Mouse (Mus musculus) hematopoietic stem cell, adult 5-6 weeks (primary cell): ENCODE measurements around the gene Brsk1. TPM values are rescaled to one million over a fixed set of nuclear protein-coding genes. Genes with fewer than 3 reads are reported as not detected.

Experiments used
- ATAC-seq, 2 experiments: fragments of 125-278 bp in 1 of 2; replicated peaks in 1 of 2; 2 replicates each; pipeline ENCODE4 v1.8.0; 2016 to 2017; ENCODE audit warnings: inconsistent platforms in 2 of 2, mild to moderate bottlenecking in 2 of 2, moderate number of reproducible peaks in 2 of 2, low read depth in 1 of 2, moderate TSS enrichment in 1 of 2; ENCODE audit not compliant: low FRiP score in 2 of 2, poor library complexity in 2 of 2, severe bottlenecking in 2 of 2, insufficient read depth in 1 of 2, low TSS enrichment in 1 of 2
- total RNA-seq: library from RNA; stranded (forward); fragments of 172-1452, 232-1000 nt; gene quantifications from 2 replicates; pipeline ENCODE4 v1.2.3, GENCODE M21; 2017

Brsk1 gene
- total RNA-seq, 1 experiment from 2014 or later = 0.20 TPM

DNA sequence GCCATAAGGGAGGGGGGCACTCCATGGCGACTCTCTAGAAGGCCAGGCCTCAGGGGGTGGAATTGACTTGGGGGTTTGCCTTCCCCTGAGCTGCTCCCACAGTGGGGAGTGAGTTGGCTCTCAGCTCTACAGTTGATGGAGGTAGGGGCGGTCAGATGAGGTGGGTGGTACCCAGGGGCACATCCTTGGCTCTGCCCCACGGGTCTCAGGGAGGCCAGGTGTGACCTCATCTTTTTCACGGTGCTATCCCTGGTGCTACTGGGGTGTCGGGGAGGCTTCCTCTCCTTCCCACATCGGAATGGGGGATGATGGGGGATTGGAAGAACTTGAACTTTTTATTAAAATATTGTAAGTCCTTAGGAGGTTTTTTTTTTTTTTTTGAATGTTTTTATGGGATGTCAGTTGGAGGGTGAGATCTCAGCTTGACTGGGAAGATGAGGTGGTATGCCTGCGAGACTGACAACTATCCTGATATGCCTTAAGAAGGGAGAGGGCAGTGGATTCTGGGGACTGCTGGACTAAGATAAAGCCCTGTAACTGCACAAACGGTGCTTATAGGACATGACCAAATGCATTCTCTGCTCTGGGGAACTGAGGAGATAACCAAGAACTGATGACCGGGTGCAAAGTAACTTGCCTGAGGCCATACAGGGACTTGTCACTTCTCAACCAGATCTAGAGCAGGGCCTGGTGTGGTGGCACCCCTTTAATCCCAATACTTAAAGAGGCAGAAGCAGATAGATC is 56.9 kb downstream of the Brsk1 start:
- ATAC-seq = no peak; a peak in 1 of 4 replicates

DNA sequence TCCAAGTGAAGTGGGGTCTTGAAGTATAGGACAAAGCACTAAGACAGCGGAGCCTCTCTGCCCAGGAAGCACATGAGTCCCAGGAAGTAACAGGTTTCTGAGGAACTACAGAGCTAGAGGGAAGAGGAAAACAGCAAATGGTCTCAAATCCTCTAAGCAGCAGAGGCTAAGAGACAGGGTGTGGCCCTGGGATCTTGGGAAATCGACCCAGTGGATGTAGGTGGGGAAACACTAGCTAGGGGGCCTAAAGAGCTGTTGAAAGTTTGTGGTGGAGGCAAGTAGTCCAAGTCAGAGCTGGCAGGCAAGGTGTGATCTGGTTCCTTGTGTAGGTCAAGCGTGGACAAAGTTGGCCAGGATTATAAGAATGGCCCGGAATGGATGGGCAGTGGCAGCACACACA is 57.9 kb downstream of the Brsk1 start:
- ATAC-seq = no peak

DNA sequence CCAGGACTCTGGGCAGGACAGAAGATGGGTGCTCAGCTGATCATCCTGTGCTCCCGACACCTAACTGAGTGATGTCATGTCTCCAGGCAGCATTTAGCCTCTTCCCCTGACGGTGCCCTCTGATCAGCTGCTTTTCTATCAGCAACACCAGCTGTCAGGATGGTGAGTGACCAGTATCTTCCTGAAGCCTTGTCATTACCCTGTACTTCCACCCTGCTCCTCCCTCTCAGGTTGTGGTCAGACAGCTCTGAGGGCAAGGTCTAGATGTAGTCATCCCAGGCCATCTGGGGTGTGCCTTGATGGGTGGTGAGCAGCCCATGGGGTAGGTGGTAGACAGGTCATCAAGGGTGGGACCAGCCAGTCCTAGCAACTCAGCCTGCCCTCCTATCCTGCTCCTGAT is 58.8 kb downstream of the Brsk1 start:
- ATAC-seq = no peak

- peak; percentile 29 to 61; a peak in 3 of 4 replicates for ATAC-seq
Observed at GRCm38 (mm10) chr7:4751971-4752820, 61.8 kb downstream of the Brsk1 start.

- ATAC-seq = peak; percentile 88 to 90
Observed at GRCm38 (mm10) chr7:4752821-4753570, 62.6 kb downstream of the Brsk1 start, which contains the start of gene Cox6b2. Gene Cox6b2 (minus strand): TSS chr7:4753094.

GRCm38 (mm10) chr7:4759670-4760069 is 69.3 kb downstream of the Brsk1 start:
- no peak for ATAC-seq

DNA sequence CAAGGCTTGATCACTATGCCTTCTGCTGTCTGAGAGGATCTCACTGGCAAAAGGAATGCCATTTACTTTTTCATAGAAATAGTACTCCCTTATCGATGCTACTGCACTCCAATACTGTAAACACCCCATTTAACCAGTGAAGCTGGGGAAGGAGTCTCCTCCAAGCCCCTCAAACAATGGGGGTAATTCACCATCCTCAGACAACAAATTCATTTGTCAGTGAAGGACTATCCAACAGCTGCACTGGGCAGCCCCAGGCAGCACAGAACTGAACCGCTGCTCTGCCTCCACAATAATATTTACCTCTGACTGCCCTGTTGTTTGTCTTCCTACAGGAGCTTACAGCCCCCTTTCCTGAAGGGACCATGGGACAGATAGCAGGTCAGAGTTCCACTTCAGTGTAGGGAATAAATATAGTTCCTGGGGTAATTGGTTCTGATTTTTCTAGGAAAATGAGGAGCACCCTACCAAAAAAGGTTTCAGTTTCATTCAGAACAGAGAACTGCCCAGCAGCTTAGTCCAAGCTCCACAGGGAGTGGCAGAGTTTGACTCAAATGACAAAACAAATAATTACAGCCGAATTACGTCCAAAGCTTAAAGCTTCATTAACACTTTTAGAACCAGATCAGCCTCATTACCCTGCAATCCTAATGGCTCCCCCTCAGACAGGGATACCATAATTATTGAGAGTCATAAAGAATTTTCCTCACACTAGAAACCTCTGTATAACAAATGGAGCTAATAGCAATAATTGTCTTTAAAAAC is 74.7 kb downstream of the Brsk1 start:
- no peak for ATAC-seq

Other genes with a start within 250 kb of the Brsk1 start
- 14.4 and 25.2 TPM in 2 replicates for gene Rdh13, start 245.0 kb upstream of the Brsk1 start, total RNA-seq
- 5.1 and 17.1 TPM in 2 replicates for gene Eps8l1, start 229.9 kb upstream of the Brsk1 start, total RNA-seq
- gene Ppp1r12c, start 188.9 kb upstream of the Brsk1 start, total RNA-seq = 134 and 190 TPM in 2 replicates
- 8.2 and 11.1 TPM in 2 replicates for gene Tnnt1, start 174.2 kb upstream of the Brsk1 start, total RNA-seq
- 7.0 and 7.1 TPM in 2 replicates for gene Tnni3, start 166.4 kb upstream of the Brsk1 start, total RNA-seq
- gene Dnaaf3, start 158.2 kb upstream of the Brsk1 start, total RNA-seq = 2.4 and 2.6 TPM in 2 replicates
- gene Syt5, start 143.1 kb upstream of the Brsk1 start, total RNA-seq = 1.0 TPM in 1 of 2 replicates, not detected in the other
- not detected in 2 replicates for gene Ptprh, start 86.6 kb upstream of the Brsk1 start, total RNA-seq
- 22.0 and 22.8 TPM in 2 replicates for gene Tmem86b, start 59.2 kb upstream of the Brsk1 start, total RNA-seq
- 155 and 186 TPM in 2 replicates for gene Ppp6r1, start 31.6 kb upstream of the Brsk1 start, total RNA-seq
- gene Hspbp1, start 5.5 kb upstream of the Brsk1 start, total RNA-seq = 19.0 and 25.2 TPM in 2 replicates
- 5.0 and 7.3 TPM in 2 replicates for gene Tmem150b, start 34.6 kb downstream of the Brsk1 start, total RNA-seq
- gene Kmt5c, start 49.5 kb downstream of the Brsk1 start, total RNA-seq = 40.6 and 46.4 TPM in 2 replicates
- 14.1 and 53.9 TPM in 2 replicates for gene Cox6b2, start 62.5 kb downstream of the Brsk1 start, total RNA-seq
- not detected in 2 replicates for gene Fam71e2, start 80.7 kb downstream of the Brsk1 start, total RNA-seq
- gene Il11, start 92.3 kb downstream of the Brsk1 start, total RNA-seq = 0.25 and 0.74 TPM in 2 replicates
- 1.3 TPM in 1 of 2 replicates, not detected in the other for gene Tmem190, start 92.3 kb downstream of the Brsk1 start, total RNA-seq
- gene Tmem238, start 99.1 kb downstream of the Brsk1 start, total RNA-seq = 9.3 and 19.0 TPM in 2 replicates
- 736 and 741 TPM in 2 replicates for gene Rpl28, start 102.3 kb downstream of the Brsk1 start, total RNA-seq
- gene Ube2s, start 122.0 kb downstream of the Brsk1 start, total RNA-seq = 137 and 174 TPM in 2 replicates
- 0.06 and 0.45 TPM in 2 replicates for gene Shisa7, start 154.1 kb downstream of the Brsk1 start, total RNA-seq
- gene Isoc2b, start 179.7 kb downstream of the Brsk1 start, total RNA-seq = 59.8 and 69.7 TPM in 2 replicates
- 7.1 and 9.0 TPM in 2 replicates for gene Isoc2a, start 186.5 kb downstream of the Brsk1 start, total RNA-seq
- not detected in 2 replicates for gene Gm36210, start 215.9 kb downstream of the Brsk1 start, total RNA-seq
- 2.2 and 3.2 TPM in 2 replicates for gene Zfp628, start 224.6 kb downstream of the Brsk1 start, total RNA-seq
- not detected in 2 replicates for gene Nat14, start 231.4 kb downstream of the Brsk1 start, total RNA-seq
- not detected in 2 replicates for gene Ssc5d, start 235.2 kb downstream of the Brsk1 start, total RNA-seq